Mouse (Mus musculus) E14TG2a.4 (cell line): Measurements from ENCODE around the gene Prok1.

Experiments used
- CTCF ChIP-seq: conservative IDR thresholded peaks from 2 replicates; pipeline ENCODE4 v1.5.1; 2014; ENCODE audit warnings: low read length
- NANOG ChIP-seq: IDR thresholded peaks from 2 replicates; pipeline ENCODE4 v1.6.1; 2014; ENCODE audit warnings: borderline replicate concordance, low read length, mixed read lengths

DNA sequence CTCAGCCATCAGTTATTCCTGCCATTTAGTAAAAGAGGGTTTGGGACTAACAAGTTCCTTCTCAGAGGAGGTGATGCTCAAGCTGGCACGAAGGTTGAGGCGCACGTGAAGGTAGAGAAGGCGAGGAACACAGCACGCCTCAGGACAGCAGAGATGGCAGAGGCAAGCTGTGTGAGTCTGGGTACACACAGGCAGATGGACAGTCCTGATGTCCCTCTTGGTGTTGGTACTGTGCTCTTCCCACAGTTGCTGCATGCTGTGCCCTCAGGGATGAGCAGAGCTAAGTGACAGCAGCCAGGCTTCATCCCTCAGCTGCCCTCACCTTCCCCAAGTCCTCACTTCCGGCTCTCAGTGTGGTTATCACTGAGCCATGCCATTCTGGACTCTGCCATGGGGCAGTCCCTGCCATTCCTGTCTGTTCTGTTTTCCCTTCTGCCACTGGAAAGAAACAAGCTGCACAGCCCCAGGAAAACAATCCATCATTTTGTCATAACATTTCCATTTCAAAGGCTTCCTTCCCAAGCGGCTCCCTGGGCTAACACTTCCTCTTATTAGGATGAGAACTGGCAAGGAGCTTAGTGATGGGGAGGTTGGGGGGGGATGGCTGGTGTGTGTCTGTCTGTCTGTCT lies 31.8 kb downstream of the Prok1 start:
- no peak for TF ChIP-seq CTCF
- no peak for TF ChIP-seq NANOG
